ENCODE assay signal across 35 mouse cellular contexts in the genomic region with DNA sequence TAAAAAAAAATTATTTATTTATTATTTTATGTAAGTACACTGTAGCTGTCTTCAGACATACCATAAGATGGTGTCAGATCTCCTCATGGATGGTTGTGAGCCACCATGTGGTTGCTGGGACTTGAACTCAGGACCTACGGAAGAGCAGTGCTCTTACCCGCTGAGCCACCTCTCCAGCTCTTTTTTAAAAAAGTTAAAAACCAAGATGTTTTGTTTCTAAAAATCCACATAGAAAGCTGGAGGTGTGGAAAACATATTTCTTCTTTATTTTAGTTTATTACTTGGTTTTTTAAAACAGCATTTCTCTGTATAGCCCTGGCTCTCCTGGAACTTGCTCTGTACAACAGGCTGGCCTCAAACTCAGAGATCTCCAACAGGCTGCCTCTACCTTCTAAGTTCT. TPM values are rescaled to one million over a fixed set of nuclear protein-coding genes. Genes with fewer than 3 reads are reported as not detected.
"Had no signal": no experiment of that assay in that cellular context is flagged by ENCODE, and none has a peak within 500 bp of the region (broad histone marks: within the 10 kb centered on the region; RNA-seq: fewer than 3 reads in every experiment).

No protein-coding gene starts in this region.

- H3K4me3 ChIP-seq: heart, embryonic 10.5 days; heart, embryonic 12.5 days; heart, embryonic 13.5 days; heart, embryonic 15.5 days; hindbrain, embryonic 10.5 days; hindbrain, embryonic 12.5 days; hindbrain, embryonic 13.5 days; hindbrain, embryonic 15.5 days; intestine, embryonic 15.5 days; kidney, embryonic 15.5 days; layer of hippocampus, adult 2 months had no signal

- H3K9ac ChIP-seq: heart, embryonic 12.5 days; heart, embryonic 13.5 days; heart, embryonic 15.5 days; hindbrain, embryonic 12.5 days; hindbrain, embryonic 13.5 days; hindbrain, embryonic 14.5 days; hindbrain, embryonic 15.5 days; intestine, embryonic 15.5 days; kidney, embryonic 15.5 days had no signal

- H3K9me3 ChIP-seq: heart, embryonic 10.5 days; heart, embryonic 12.5 days; heart, embryonic 13.5 days; heart, embryonic 15.5 days; hindbrain, embryonic 10.5 days; hindbrain, embryonic 12.5 days; hindbrain, embryonic 13.5 days; hindbrain, embryonic 15.5 days; intestine, embryonic 15.5 days had no signal

- DNase-seq: heart, postnatal 10 days; heart, postnatal 14 days; heart, postnatal 36 days; heart, postnatal 4 days; kidney, adult 11 months; kidney, adult 18-20 months; kidney, adult 2 months; kidney, adult 8-10 months; kidney, adult 9 months; kidney, postnatal 10 days; kidney, postnatal 14 days; kidney, postnatal 25 days; kidney, postnatal 36 days; kidney, postnatal 4 days; layer of hippocampus, adult 9-11 months; layer of hippocampus, postnatal 36 days had no signal

- H3K27me3 ChIP-seq: hindbrain, embryonic 12.5 days; hindbrain, embryonic 15.5 days had no signal

- H3K27ac ChIP-seq: heart, embryonic 10.5 days; heart, embryonic 13.5 days; heart, embryonic 15.5 days; hindbrain, embryonic 10.5 days; hindbrain, embryonic 12.5 days; hindbrain, embryonic 13.5 days; hindbrain, embryonic 14.5 days; hindbrain, embryonic 15.5 days; hindbrain, postnatal 0 days; intestine, embryonic 15.5 days; kidney, embryonic 15.5 days; kidney, postnatal 0 days; layer of hippocampus, adult 2 months had no signal

- H3K4me2 ChIP-seq: heart, embryonic 11.5 days; heart, embryonic 12.5 days; heart, embryonic 13.5 days; heart, embryonic 15.5 days; hindbrain, embryonic 12.5 days; hindbrain, embryonic 13.5 days; hindbrain, embryonic 14.5 days; hindbrain, embryonic 15.5 days; intestine, embryonic 15.5 days; kidney, embryonic 15.5 days had no signal

- ATAC-seq: hindbrain, embryonic 16.5 days; hindbrain, postnatal 0 days; inflammation-experienced regulatory T-cells, adult 6 months; intestine, embryonic 15.5 days; intestine, embryonic 16.5 days; intestine, postnatal 0 days had no signal

- H3K36me3 ChIP-seq: heart, embryonic 10.5 days; heart, embryonic 12.5 days; heart, embryonic 13.5 days; heart, embryonic 15.5 days; hindbrain, embryonic 10.5 days; hindbrain, embryonic 12.5 days; hindbrain, embryonic 13.5 days; hindbrain, embryonic 15.5 days; intestine, embryonic 15.5 days; kidney, embryonic 15.5 days had no signal

RNA-seq across cellular contexts. Expression of gene Spire2, which starts 4.0 kb away (rescaled TPM):
- polyA plus RNA-seq: inflammation-experienced regulatory T-cells, adult 6 months had no signal
